Mouse (Mus musculus) forebrain, embryonic 16.5 days (tissue): ENCODE data around the gene Lair1. TPM values are rescaled to one million over a fixed set of nuclear protein-coding genes. Genes with fewer than 3 reads are reported as not detected.

ENCODE experiments used
- ATAC-seq: fragments of 200-750 bp; cut with Nextera tagmentation; 2 replicates; pipeline ENCODE4 v1.8.0; 2017; ENCODE audit warnings: mild to moderate bottlenecking, moderate library complexity
- H3K27ac ChIP-seq: fragments of 300-500 bp; sonication (generic); 2 replicates; pipeline ENCODE4 v1.5.1; 2014; ENCODE audit warnings: low read length, control low read depth
- H3K27me3 ChIP-seq: fragments of 300-500 bp; sonication (generic); replicated peaks from 2 replicates; pipeline ENCODE4 v1.6.1; 2014; ENCODE audit warnings: low read length; ENCODE audit not compliant: control insufficient read depth, insufficient read depth
- H3K36me3 ChIP-seq: fragments of 300-500 bp; sonication (generic); 2 replicates; pipeline ENCODE4 v1.6.1; 2014; ENCODE audit not compliant: control insufficient read depth, insufficient read depth
- H3K4me1 ChIP-seq: fragments of 300-500 bp; sonication (generic); replicated peaks from 2 replicates; pipeline ENCODE4 v1.6.1; 2014; ENCODE audit warnings: low read length; ENCODE audit not compliant: control insufficient read depth, insufficient read depth
- H3K4me2 ChIP-seq: fragments of 300-500 bp; sonication (generic); 2 replicates; pipeline ENCODE4 v1.6.1; 2014; ENCODE audit warnings: mild to moderate bottlenecking, low read length, control low read depth
- H3K4me3 ChIP-seq: fragments of 300-500 bp; sonication (generic); replicated peaks from 2 replicates; pipeline ENCODE4 v1.5.1; 2014; ENCODE audit warnings: mild to moderate bottlenecking, low read length, control low read depth
- H3K9ac ChIP-seq: fragments of 300-500 bp; sonication (generic); replicated peaks from 2 replicates; pipeline ENCODE4 v1.6.1; 2014; ENCODE audit warnings: low read depth, low read length, control low read depth
- H3K9me3 ChIP-seq: fragments of 300-500 bp; sonication (generic); 2 replicates; pipeline ENCODE4 v1.6.1; 2016; ENCODE audit warnings: low read length; ENCODE audit not compliant: control insufficient read depth
- WGBS: fragments of 180-500 bp; shearing (Covaris S2); extraction: QIAGEN DNeasy Blood & Tissue Kit; methylation state at CpG from one replicate; pipeline ENCODE4 v1.1.7; 2014; 5-methylcytosine and 5-hydroxymethylcytosine counted together
- polyA plus RNA-seq: library from polyadenylated mRNA; unstranded; fragments of >200 nt; fragmentation: Nextera tagmentation; extraction: Ambion mirVana; gene quantifications from 2 replicates; pipeline ENCODE4 v1.2.1, GENCODE M21; 2015

The Lair1 gene
- 1.4 and 2.5 TPM in 2 replicates for polyA plus RNA-seq

DNA sequence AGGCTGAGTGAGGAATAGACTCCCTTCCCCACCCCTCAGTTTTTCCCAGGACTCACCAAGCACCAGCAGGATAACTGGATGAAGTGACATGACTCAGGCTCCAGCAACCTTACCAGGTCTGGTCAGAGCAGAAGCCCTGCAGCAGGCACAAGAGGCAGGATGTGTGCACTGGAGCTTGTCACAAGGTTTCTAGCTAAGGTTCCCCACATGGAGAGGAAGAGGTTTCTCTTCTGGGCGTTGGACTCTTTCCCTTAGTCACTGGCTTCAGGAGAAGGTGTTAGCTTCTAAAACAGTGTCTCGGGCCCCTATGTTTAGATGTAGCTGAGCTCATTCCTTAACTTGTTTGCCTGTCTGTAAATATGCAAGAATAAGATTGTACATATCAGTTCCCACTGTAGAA lies at the start of gene Lair1:
Lair1 (minus strand) TSS at position 192 of the 400 bp plus-strand sequence.
- 74% methylated on average over 2 of the region's 2 CpGs for WGBS
- Histone ChIP-seq H3K36me3 (no peaks in the 10 kb centered on the region), H3K9ac (no peak within 1 kb of the TSS), H3K27ac (no peak within 1 kb of the TSS), H3K4me2 (no peak within 1 kb of the TSS), H3K27me3 (no peaks in the 10 kb centered on the region), H3K9me3 (no peaks in the 10 kb centered on the region), H3K4me1 (no peaks in the 10 kb centered on the region), H3K4me3 (no peak within 1 kb of the TSS)
- no peak for ATAC-seq

DNA sequence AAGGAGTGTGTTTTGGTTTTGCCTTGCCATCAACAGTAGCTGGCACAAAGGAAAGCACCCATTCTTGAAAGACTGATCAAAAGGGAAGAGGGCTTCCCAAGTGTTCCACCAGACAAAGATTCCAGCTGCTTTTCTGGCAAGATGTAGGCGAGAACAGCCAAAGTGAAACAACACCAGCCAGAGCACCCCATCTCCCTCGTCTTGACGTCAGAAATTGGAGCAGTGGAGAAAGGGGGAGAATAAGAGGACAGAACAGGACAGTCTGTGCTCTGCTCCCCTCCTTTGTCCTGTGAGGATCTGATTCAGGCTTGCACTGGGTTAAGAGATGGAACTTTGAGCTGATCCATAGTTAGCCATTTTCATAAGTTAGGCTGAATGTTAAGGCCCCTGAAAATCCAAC lies 48.8 kb upstream of the Lair1 start:
- Histone ChIP-seq H3K4me3 (no peak overlapping the region), H3K36me3 (no peaks in the 10 kb centered on the region), H3K27ac (no peak overlapping the region), H3K9me3 (no peaks in the 10 kb centered on the region), H3K4me1 (no peaks in the 10 kb centered on the region), H3K9ac (no peak overlapping the region), H3K4me2 (no peak overlapping the region), H3K27me3 (no peaks in the 10 kb centered on the region)
- no peak for ATAC-seq
- 37% methylated on average over 3 of the region's 3 CpGs for WGBS

DNA sequence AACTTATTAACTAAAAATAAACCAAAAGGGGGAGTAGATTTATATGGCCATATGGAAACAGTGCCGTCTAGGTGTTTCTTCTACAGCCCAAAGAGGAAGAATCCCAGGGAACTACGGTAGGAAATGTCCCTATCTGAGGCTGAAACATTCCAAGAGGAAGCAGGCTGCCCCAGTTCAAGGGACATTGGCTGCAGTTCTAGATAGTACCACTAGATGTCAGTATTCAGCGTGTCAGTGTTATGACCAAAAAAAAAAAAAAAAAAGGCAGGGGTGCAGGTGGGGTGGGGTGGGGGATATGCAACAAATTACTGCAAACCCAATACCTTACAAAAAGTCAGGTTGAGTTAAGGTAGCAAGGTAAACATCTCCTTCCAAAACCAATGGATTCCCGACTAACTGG lies 40.4 kb upstream of the Lair1 start:
- H3K4me1 ChIP-seq: no peaks in the 10 kb centered on the region
- no peak overlapping the region for H3K4me3 ChIP-seq
- WGBS: 15% methylated on average over 4 of the region's 4 CpGs
- ATAC-seq: no peak
- no peaks in the 10 kb centered on the region for H3K9me3 ChIP-seq
- no peak overlapping the region for H3K27ac ChIP-seq
- H3K9ac ChIP-seq: no peak overlapping the region
- no peaks in the 10 kb centered on the region for H3K36me3 ChIP-seq
- H3K27me3 ChIP-seq: no peaks in the 10 kb centered on the region
- H3K4me2 ChIP-seq: no peak overlapping the region

DNA sequence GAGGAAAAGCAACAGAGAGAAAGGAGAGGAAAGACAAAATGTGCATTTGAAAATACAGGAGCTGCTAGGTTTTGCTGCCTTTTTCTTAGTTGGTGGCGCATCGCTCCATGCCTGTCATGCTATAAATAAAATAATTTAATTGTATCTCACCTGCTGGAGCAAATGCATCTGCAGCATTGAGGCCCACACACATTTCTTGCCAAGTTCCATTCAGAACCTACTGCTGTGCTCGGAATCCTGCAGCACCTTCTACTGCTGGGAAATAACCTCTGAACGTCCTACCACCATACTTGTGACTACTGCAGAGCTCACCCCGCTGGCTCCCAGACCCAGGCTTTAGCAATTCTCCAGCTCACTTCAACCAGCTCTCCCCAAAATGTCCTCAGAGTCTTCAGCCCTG lies 38.1 kb upstream of the Lair1 start:
- Histone ChIP-seq H3K36me3 (no peaks in the 10 kb centered on the region), H3K27me3 (no peaks in the 10 kb centered on the region), H3K9me3 (no peaks in the 10 kb centered on the region), H3K9ac (no peak overlapping the region), H3K4me1 (no peaks in the 10 kb centered on the region), H3K4me3 (no peak overlapping the region), H3K4me2 (no peak overlapping the region), H3K27ac (no peak overlapping the region)
- 77% methylated on average over 5 of the region's 5 CpGs for WGBS
- ATAC-seq: no peak

DNA sequence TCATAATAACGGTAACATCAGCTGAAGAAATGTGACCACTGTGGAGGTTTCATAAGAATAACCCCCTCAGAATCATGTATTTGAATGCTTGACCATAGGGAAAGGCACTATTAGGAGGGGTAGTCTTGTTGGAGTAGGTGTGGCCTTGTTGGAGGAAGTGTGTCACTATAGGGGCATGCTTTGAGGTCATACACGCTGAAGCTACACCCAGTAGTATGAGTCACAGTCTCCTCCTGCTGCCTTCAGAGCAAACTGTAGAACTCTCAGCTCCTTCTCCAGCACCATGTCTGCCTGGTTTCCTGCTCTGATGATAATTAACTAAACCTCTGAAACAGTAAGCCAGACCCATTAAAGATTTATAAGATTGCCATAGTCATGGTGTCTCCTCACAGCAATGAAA lies 35.8 kb upstream of the Lair1 start:
- H3K9ac ChIP-seq: no peak overlapping the region
- 76% methylated on average over 2 of the region's 2 CpGs for WGBS
- no peaks in the 10 kb centered on the region for H3K9me3 ChIP-seq
- H3K4me2 ChIP-seq: no peak overlapping the region
- H3K27me3 ChIP-seq: no peaks in the 10 kb centered on the region
- no peaks in the 10 kb centered on the region for H3K4me1 ChIP-seq
- H3K36me3 ChIP-seq: no peaks in the 10 kb centered on the region
- no peak overlapping the region for H3K27ac ChIP-seq
- H3K4me3 ChIP-seq: no peak overlapping the region
- ATAC-seq: no peak

DNA sequence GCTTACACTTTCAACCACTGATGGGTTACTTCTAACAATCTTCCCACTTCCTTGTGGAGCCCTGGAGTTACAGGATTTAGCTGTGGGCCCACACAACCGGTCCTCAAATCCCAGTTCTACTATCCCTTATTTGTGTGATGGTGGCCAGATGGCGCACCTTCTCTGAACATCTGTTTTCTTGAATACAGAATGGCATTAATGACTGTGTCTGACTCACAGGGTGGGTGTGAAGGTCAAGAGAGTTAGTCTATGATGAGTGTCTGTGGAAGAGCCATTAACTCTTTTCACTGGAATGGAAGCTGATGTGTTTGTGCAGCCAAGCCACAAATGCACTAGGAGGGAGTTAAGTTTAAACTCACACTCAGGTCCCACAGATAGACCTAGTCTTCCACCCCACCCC lies 35.3 kb upstream of the Lair1 start:
- no peaks in the 10 kb centered on the region for H3K36me3 ChIP-seq
- H3K9ac ChIP-seq: no peak overlapping the region
- 86% methylated on average over 2 of the region's 2 CpGs for WGBS
- no peak for ATAC-seq
- no peaks in the 10 kb centered on the region for H3K9me3 ChIP-seq
- no peak overlapping the region for H3K4me2 ChIP-seq
- H3K4me3 ChIP-seq: no peak overlapping the region
- no peaks in the 10 kb centered on the region for H3K27me3 ChIP-seq
- no peak overlapping the region for H3K27ac ChIP-seq
- no peaks in the 10 kb centered on the region for H3K4me1 ChIP-seq

DNA sequence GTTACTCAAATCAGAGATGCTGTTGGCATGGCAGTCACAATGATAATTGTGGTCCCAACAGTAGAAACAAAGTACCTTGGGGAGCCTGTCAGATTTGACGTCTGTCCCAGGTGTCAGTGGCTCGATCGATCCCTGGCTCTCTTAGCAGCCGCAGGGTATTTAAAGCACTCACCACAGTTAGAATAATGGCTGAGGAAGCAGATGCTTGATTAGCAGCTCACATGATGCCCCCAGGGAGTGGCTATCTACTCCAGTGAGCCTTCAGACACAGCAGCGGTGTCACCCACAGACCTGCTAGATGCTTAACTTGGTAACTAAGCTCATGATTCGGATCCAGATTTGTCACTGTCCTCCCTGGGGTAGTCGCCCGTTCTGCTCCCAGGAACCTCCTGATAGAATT lies 28.2 kb upstream of the Lair1 start:
- H3K4me1 ChIP-seq: no peaks in the 10 kb centered on the region
- H3K27ac ChIP-seq: no peak overlapping the region
- H3K4me2 ChIP-seq: no peak overlapping the region
- no peaks in the 10 kb centered on the region for H3K27me3 ChIP-seq
- ATAC-seq: no peak
- no peaks in the 10 kb centered on the region for H3K9me3 ChIP-seq
- WGBS: 49% methylated on average over 8 of the region's 8 CpGs
- no peak overlapping the region for H3K4me3 ChIP-seq
- no peak overlapping the region for H3K9ac ChIP-seq
- H3K36me3 ChIP-seq: no peaks in the 10 kb centered on the region

DNA sequence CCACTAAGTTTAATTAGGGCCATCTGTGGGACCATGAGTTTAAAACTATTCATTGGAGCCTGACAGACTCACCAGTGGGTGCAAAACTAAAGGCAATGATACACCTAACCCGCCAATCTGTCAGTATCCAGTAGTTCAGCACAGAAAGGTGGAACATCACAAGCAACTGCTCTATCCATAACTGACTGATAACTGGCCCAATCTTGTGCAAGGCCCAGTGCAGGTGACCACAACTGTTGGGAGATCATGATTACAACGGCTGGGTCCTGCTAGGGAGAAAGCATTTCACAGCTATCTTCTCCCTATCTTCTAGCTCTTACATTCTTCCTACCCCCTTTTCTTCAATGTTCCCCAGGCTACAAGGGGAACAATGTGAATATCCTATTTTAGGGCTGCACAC lies 25.7 kb upstream of the Lair1 start:
- Histone ChIP-seq H3K4me2 (no peak overlapping the region), H3K4me1 (no peaks in the 10 kb centered on the region), H3K27ac (no peak overlapping the region), H3K36me3 (no peaks in the 10 kb centered on the region), H3K9ac (no peak overlapping the region), H3K4me3 (no peak overlapping the region), H3K9me3 (no peaks in the 10 kb centered on the region), H3K27me3 (no peaks in the 10 kb centered on the region)
- ATAC-seq: no peak
- 90% methylated on average over 2 of the region's 2 CpGs for WGBS

DNA sequence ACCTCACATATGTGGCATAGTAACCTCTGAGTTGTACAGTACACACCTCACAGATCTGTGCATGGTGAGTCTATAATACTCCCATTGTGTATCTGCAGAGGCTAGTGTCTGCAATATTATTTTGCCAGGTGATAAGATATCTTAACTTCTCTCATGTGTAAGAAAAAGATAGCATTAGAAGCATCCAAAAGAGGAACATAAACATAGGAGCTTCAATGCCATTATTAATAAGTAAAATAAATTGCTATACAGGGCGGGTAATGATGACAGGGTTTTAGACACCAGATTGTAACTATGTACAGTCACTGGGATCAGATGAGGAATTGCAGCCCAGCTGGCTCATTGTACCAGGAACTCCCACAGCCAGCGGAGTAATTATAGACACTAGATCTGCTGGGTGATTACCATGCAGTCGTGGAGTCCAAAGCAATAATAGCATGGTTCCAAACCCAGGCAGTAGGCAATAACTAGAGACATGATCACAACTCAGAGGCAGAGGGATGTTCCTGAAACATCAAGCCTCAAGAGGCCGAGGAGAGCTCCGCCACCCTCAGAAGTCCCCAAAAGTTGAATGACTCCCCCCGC lies 25.0 kb upstream of the Lair1 start:
- WGBS: 79% methylated on average over 6 of the region's 6 CpGs
- Histone ChIP-seq H3K36me3 (no peaks in the 10 kb centered on the region), H3K4me2 (no peak overlapping the region), H3K9me3 (no peaks in the 10 kb centered on the region), H3K9ac (no peak overlapping the region), H3K27me3 (no peaks in the 10 kb centered on the region), H3K4me1 (no peaks in the 10 kb centered on the region), H3K27ac (no peak overlapping the region), H3K4me3 (no peak overlapping the region)
- peak; percentile 40; the same call in 1 of the 2 replicates for ATAC-seq
